Mouse (Mus musculus): ENCODE measurements around the gene Dcdc2c. TPM values are rescaled to one million over a fixed set of nuclear protein-coding genes. Genes with fewer than 3 reads are reported as not detected.

The Dcdc2c gene
- polyA plus RNA-seq, 1 experiment from 2014 or later, result not detected

DNA sequence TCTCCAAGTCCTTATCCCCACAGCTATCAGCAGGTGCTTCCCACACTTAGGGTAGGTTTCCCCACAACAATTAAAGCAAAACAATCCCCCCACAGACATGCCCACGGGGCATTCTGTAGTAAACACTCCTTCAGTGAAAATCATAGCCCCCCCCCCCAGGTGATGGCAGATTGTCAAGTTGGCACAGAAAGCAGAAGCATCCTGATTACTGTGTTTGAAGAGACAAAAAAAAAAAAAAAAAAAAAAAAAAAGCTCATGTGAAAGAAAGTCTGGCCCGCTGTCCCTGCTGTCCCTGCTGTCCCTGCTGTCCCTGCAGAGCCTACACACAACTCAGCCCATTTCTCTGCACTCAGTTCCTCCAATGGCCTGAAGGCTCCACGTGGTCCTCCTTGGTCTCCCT, 31.8 kb upstream of the Dcdc2c start:
- H3K4me3 ChIP-seq (ENCODE audit: low read depth, low read length), result no peak overlapping the region
- no peaks in the 10 kb centered on the region for H3K9me3 ChIP-seq (ENCODE audit: control insufficient read depth, low read depth, low read length)
- no peaks in the 10 kb centered on the region for H3K27me3 ChIP-seq (ENCODE audit: control insufficient read depth, insufficient read depth, low read length)
- no peaks in the 10 kb centered on the region for H3K36me3 ChIP-seq (ENCODE audit: control insufficient read depth, insufficient read depth, low read length)
- no peak overlapping the region for H3K27ac ChIP-seq (ENCODE audit: low read length)
- no peak overlapping the region for H3K4me2 ChIP-seq (replicated peaks; ENCODE audit: low read depth, low read length)
- no peak for ATAC-seq (ENCODE audit: insufficient number of reproducible peaks, insufficient read depth, low FRiP score, low read depth)
- H3K4me1 ChIP-seq (ENCODE audit: control insufficient read depth, insufficient read depth, low read length), result no peaks in the 10 kb centered on the region
- H3K9ac ChIP-seq (replicated peaks; ENCODE audit: low read depth, low read length), result no peak overlapping the region
- WGBS, result 59% methylated on average over 3 of the region's 3 CpGs

DNA sequence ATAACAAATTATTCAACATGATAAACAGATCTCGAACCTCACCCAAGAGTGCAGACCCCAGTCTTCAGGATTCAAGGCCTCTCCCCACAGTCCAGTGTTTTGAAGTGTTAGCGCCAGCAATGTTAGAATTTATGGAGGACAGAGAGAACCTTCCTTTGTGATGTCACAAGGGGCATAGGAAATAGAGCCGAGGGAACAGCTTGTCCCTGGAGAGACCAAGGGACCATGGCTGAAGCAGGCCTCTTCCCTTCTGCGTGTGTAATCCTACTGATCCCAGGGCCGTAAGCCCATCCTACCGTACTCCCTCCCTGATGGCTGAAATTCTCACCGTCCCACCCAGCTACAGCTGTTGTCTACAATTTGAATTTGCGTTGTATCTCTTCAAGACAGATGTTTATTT, 30.2 kb upstream of the Dcdc2c start, which contains the start of gene Allc:
Allc (minus strand) TSS at position 101 of the 400 bp plus-strand sequence.
- Histone ChIP-seq H3K9me3 (ENCODE audit: control insufficient read depth, low read depth, low read length) (no peaks in the 10 kb centered on the region), H3K27me3 (ENCODE audit: control insufficient read depth, insufficient read depth, low read length) (no peaks in the 10 kb centered on the region), H3K36me3 (ENCODE audit: control insufficient read depth, insufficient read depth, low read length) (no peaks in the 10 kb centered on the region), H3K4me1 (ENCODE audit: control insufficient read depth, insufficient read depth, low read length) (no peaks in the 10 kb centered on the region), H3K9ac (replicated peaks; ENCODE audit: low read depth, low read length) (no peak within 1 kb of the TSS), H3K4me3 (ENCODE audit: low read depth, low read length) (no peak within 1 kb of the TSS), H3K4me2 (replicated peaks; ENCODE audit: low read depth, low read length) (no peak within 1 kb of the TSS), H3K27ac (ENCODE audit: low read length) (no peak within 1 kb of the TSS)
- WGBS, result 79% methylated on average over 8 of the region's 8 CpGs
- no peak for ATAC-seq (ENCODE audit: insufficient number of reproducible peaks, insufficient read depth, low FRiP score, low read depth)

DNA sequence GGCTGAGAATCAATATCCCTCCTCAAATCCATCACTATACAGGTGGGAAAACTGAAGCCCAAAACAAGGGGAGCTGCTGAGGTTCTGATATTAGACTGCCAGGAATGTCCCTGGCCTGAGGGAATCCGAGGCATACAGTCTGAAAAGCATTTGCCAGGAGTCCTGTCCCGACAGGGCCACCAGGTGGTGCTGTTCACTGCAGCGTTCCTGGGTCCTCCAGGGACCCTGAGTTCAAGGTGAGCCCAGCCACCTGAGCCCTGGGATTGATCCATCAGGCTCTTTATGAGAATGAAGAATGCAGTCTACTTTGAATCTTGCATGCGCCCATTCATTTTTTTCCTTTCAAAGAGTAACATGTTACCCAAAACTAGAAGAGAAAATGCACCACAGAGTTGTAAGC, 26.9 kb upstream of the Dcdc2c start:
- Histone ChIP-seq H3K4me2 (replicated peaks; ENCODE audit: low read depth, low read length) (no peak overlapping the region), H3K4me1 (ENCODE audit: control insufficient read depth, insufficient read depth, low read length) (no peaks in the 10 kb centered on the region), H3K4me3 (ENCODE audit: low read depth, low read length) (no peak overlapping the region), H3K36me3 (ENCODE audit: control insufficient read depth, insufficient read depth, low read length) (no peaks in the 10 kb centered on the region), H3K9me3 (ENCODE audit: control insufficient read depth, low read depth, low read length) (no peaks in the 10 kb centered on the region), H3K27ac (ENCODE audit: low read length) (no peak overlapping the region), H3K9ac (replicated peaks; ENCODE audit: low read depth, low read length) (no peak overlapping the region), H3K27me3 (ENCODE audit: control insufficient read depth, insufficient read depth, low read length) (no peaks in the 10 kb centered on the region)
- 35% methylated on average over 4 of the region's 4 CpGs for WGBS
- ATAC-seq (ENCODE audit: insufficient number of reproducible peaks, insufficient read depth, low FRiP score, low read depth), result no peak

- Histone ChIP-seq H3K27ac (ENCODE audit: low read length) (no peak overlapping the region), H3K9me3 (ENCODE audit: control insufficient read depth, low read depth, low read length) (no peaks in the 10 kb centered on the region), H3K4me3 (ENCODE audit: low read depth, low read length) (no peak overlapping the region), H3K36me3 (ENCODE audit: control insufficient read depth, insufficient read depth, low read length) (no peaks in the 10 kb centered on the region), H3K4me2 (replicated peaks; ENCODE audit: low read depth, low read length) (no peak overlapping the region), H3K27me3 (ENCODE audit: control insufficient read depth, insufficient read depth, low read length) (no peaks in the 10 kb centered on the region), H3K9ac (replicated peaks; ENCODE audit: low read depth, low read length) (no peak overlapping the region), H3K4me1 (ENCODE audit: control insufficient read depth, insufficient read depth, low read length) (no peaks in the 10 kb centered on the region)
- no peak for ATAC-seq (ENCODE audit: insufficient number of reproducible peaks, insufficient read depth, low FRiP score, low read depth)
- 83% methylated on average over 3 of the region's 3 CpGs for WGBS
Observed at GRCm38 (mm10) chr12:28578147-28578546, 25.9 kb upstream of the Dcdc2c start.

DNA sequence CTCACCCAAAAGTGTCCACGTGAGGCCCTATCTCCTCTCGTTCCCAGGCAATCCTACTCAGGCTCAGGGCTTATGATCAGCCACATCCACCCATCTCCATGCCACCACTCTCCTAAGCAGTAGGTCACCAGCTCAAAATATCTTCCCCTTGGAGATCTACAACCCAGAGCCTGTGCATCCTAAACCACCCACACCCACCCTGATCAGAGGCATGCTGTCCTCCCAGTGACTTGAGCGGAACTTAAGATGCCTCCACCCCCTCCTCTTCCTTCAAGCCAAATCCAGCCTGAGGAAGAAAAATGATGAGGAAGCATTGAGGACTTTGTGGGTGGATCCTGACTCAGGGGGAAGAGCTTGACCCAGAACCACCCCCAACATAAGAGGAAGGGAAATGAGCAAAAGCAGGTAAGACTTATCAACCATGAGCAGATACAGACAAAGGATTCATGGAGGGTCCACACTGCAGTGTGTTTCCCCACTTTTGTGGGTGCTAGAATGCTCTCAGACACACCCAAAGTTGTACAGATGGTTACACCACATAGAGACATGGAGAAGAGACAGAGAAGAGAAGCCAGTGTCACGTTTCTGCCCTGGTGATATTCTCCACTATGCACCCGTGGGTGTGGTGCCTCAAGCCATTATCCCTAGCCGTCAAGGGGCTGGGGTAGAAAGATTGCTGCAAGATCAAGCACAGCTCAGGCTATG, 23.3 kb upstream of the Dcdc2c start:
- no peak overlapping the region for H3K9ac ChIP-seq (replicated peaks; ENCODE audit: low read depth, low read length)
- no peaks in the 10 kb centered on the region for H3K36me3 ChIP-seq (ENCODE audit: control insufficient read depth, insufficient read depth, low read length)
- 77% methylated on average over 6 of the region's 6 CpGs for WGBS
- no peak overlapping the region for H3K27ac ChIP-seq (ENCODE audit: low read length)
- no peaks in the 10 kb centered on the region for H3K4me1 ChIP-seq (ENCODE audit: control insufficient read depth, insufficient read depth, low read length)
- no peak for ATAC-seq (ENCODE audit: insufficient number of reproducible peaks, insufficient read depth, low FRiP score, low read depth)
- H3K27me3 ChIP-seq (ENCODE audit: control insufficient read depth, insufficient read depth, low read length), result no peaks in the 10 kb centered on the region
- H3K9me3 ChIP-seq (ENCODE audit: control insufficient read depth, low read depth, low read length), result no peaks in the 10 kb centered on the region
- no peak overlapping the region for H3K4me3 ChIP-seq (ENCODE audit: low read depth, low read length)
- H3K4me2 ChIP-seq (replicated peaks; ENCODE audit: low read depth, low read length), result no peak overlapping the region

GRCm38 (mm10) chr12:28572241-28572640, 20.0 kb upstream of the Dcdc2c start:
- no peak for ATAC-seq (ENCODE audit: insufficient number of reproducible peaks, insufficient read depth, low FRiP score, low read depth)
- Histone ChIP-seq H3K27ac (ENCODE audit: low read length) (no peak overlapping the region), H3K36me3 (ENCODE audit: control insufficient read depth, insufficient read depth, low read length) (no peaks in the 10 kb centered on the region), H3K4me2 (replicated peaks; ENCODE audit: low read depth, low read length) (no peak overlapping the region), H3K4me1 (ENCODE audit: control insufficient read depth, insufficient read depth, low read length) (no peaks in the 10 kb centered on the region), H3K27me3 (ENCODE audit: control insufficient read depth, insufficient read depth, low read length) (no peaks in the 10 kb centered on the region), H3K9ac (replicated peaks; ENCODE audit: low read depth, low read length) (no peak overlapping the region), H3K4me3 (ENCODE audit: low read depth, low read length) (no peak overlapping the region), H3K9me3 (ENCODE audit: control insufficient read depth, low read depth, low read length) (no peaks in the 10 kb centered on the region)
- 75% methylated on average over 2 of the region's 2 CpGs for WGBS

DNA sequence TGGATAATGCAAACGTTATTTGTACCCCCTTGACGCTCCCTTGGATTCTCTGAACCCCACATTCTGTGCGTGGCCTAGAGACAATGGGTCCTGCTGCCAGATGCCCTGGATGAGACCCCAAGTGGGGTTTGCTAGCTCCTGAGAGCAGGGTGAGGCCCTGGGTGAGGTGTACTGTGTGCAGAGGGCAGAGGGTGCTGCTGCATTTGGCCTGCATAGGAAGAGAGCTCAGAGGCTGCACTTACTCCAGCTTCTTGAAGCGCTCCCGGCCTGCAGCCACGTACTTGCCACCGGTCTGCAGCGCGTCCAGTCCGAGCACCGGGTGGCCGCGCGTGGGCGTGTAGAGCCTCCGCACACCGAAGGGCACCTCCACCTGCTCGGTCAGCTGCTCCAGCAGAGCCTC, 424 bp downstream of the Dcdc2c start:
- Histone ChIP-seq H3K9me3 (ENCODE audit: control insufficient read depth, low read depth, low read length) (no peaks in the 10 kb centered on the region), H3K27ac (ENCODE audit: low read length) (no peak overlapping the region), H3K4me2 (replicated peaks; ENCODE audit: low read depth, low read length) (no peak overlapping the region), H3K4me3 (ENCODE audit: low read depth, low read length) (no peak overlapping the region), H3K27me3 (ENCODE audit: control insufficient read depth, insufficient read depth, low read length) (no peaks in the 10 kb centered on the region), H3K36me3 (ENCODE audit: control insufficient read depth, insufficient read depth, low read length) (no peaks in the 10 kb centered on the region), H3K4me1 (ENCODE audit: control insufficient read depth, insufficient read depth, low read length) (no peaks in the 10 kb centered on the region), H3K9ac (replicated peaks; ENCODE audit: low read depth, low read length) (no peak overlapping the region)
- ATAC-seq (ENCODE audit: insufficient number of reproducible peaks, insufficient read depth, low FRiP score, low read depth), result no peak
- 67% methylated on average over 18 of the region's 18 CpGs for WGBS

GRCm38 (mm10) chr12:28548887-28549286, 3.3 kb downstream of the Dcdc2c start:
- ATAC-seq (ENCODE audit: insufficient number of reproducible peaks, insufficient read depth, low FRiP score, low read depth), result no peak
- no peak overlapping the region for H3K4me3 ChIP-seq (ENCODE audit: low read depth, low read length)
- H3K9ac ChIP-seq (replicated peaks; ENCODE audit: low read depth, low read length), result no peak overlapping the region
- no peaks in the 10 kb centered on the region for H3K27me3 ChIP-seq (ENCODE audit: control insufficient read depth, insufficient read depth, low read length)
- H3K27ac ChIP-seq (ENCODE audit: low read length), result no peak overlapping the region
- H3K36me3 ChIP-seq (ENCODE audit: control insufficient read depth, insufficient read depth, low read length), result no peaks in the 10 kb centered on the region
- H3K4me2 ChIP-seq (replicated peaks; ENCODE audit: low read depth, low read length), result no peak overlapping the region
- no peaks in the 10 kb centered on the region for H3K9me3 ChIP-seq (ENCODE audit: control insufficient read depth, low read depth, low read length)
- 57% methylated on average over 4 of the region's 4 CpGs for WGBS
- H3K4me1 ChIP-seq (ENCODE audit: control insufficient read depth, insufficient read depth, low read length), result no peaks in the 10 kb centered on the region

GRCm38 (mm10) chr12:28514264-28514775, 37.9 kb downstream of the Dcdc2c start:
- Histone ChIP-seq H3K9ac (replicated peaks; ENCODE audit: low read depth, low read length) (no peak overlapping the region), H3K4me2 (replicated peaks; ENCODE audit: low read depth, low read length) (no peak overlapping the region), H3K4me3 (ENCODE audit: low read depth, low read length) (no peak overlapping the region), H3K27ac (ENCODE audit: low read length) (no peak overlapping the region), H3K4me1 (ENCODE audit: control insufficient read depth, insufficient read depth, low read length) (no peaks in the 10 kb centered on the region), H3K9me3 (ENCODE audit: control insufficient read depth, low read depth, low read length) (no peaks in the 10 kb centered on the region), H3K36me3 (ENCODE audit: control insufficient read depth, insufficient read depth, low read length) (no peaks in the 10 kb centered on the region), H3K27me3 (ENCODE audit: control insufficient read depth, insufficient read depth, low read length) (no peaks in the 10 kb centered on the region)
- no peak for ATAC-seq (ENCODE audit: insufficient number of reproducible peaks, insufficient read depth, low FRiP score, low read depth)
- 67% methylated on average over 1 of the region's 1 CpGs for WGBS
